Mouse (Mus musculus) frontal cortex, postnatal 25 days (tissue): ENCODE measurements around the gene Ahdc1.
A peak's percentile ranks its signal among the peaks of the same experiment; 100 is the strongest.
"Not testable (repeated sequence)": the region's sequence is repeated elsewhere in the genome, so short reads cannot be mapped to it uniquely, and the experiment has no call there.

Source experiments
- DNase-seq, 2 experiments: peaks; one replicate each; pipeline ENCODE4 v3.0.0; 2022; ENCODE audit warnings: low spot score in 2 of 2

Ahdc1 gene

DNA sequence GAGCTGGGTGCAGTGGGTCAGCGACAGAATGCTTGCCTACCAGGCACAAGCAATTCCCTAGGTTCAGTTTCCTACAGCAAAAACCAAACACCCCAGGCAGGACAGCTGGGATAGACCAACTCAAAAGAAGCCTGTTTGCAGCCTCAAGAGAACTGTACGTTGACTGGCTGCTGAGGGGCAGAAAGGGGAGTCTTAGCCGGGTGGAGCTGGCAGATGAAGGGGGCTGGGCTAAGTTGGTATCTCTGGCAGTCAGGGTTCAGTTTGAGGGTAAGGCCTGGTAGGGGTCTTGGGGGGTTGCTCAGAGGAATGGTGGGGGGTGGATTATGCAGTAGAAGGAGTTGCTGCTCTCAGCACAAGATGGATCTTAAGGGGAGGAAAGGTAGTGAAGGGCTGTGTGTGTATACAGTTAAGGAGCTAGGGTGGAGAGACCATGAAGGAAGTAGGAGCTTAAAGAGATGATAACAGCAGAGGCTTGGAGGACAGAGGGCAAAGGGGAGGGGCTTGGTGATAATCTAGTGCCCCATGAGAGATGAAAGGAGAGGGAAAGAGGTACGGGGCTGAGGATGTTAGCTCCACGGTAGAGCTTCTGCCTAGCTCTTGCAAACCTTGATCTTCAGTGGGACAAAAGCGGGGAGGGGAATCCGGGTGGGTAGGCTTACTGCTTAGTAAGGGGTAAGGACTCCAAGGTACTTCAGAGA is 68.5 kb downstream of the Ahdc1 start:
- no peak for DNase-seq

DNA sequence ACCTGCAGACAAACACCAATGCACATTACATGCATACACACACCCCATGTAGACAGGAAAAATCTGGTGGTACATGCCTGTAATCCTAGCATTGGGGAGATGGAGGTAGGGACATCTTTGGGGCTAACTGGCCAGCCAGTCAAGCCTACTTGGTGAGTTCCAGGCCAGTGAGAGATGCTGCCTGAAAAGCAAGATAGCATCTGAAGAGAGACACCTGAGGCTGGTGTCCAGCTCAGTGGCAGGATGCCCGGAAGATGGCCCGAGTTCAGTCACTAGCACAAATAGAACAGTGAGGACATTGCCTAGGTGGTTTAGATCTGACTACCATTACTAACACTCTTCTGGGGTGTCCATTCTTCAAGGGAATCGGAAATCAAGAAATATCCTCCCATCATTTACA is 69.8 kb downstream of the Ahdc1 start:
- DNase-seq: no peak

DNA sequence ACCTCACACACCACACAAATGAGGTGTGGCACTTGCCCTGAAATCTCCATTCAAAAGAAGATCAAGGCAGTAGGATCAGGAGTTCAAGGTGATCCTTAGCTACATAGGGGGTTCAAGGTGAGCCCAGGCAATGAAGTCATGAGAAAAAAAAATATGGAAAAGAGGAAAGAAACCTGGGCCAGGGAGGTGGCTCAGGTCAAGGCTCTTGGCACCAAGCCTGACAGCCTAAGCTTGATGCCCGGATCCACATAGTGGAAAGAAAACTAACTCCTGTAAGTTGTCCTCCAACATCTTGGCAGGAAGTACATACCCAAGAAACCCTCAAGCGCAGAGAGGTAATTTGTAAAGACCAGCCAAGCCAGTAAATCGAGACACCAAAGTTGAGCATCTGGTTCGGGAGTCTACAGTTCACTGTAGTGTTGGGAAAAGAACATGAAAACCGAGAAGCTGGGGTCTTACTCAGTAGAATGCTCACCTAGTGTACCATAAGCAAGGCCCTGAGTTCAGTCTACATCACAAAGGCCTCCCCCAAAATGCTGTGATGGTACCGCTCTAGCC is 71.2 kb downstream of the Ahdc1 start:
- no peak for DNase-seq

DNA sequence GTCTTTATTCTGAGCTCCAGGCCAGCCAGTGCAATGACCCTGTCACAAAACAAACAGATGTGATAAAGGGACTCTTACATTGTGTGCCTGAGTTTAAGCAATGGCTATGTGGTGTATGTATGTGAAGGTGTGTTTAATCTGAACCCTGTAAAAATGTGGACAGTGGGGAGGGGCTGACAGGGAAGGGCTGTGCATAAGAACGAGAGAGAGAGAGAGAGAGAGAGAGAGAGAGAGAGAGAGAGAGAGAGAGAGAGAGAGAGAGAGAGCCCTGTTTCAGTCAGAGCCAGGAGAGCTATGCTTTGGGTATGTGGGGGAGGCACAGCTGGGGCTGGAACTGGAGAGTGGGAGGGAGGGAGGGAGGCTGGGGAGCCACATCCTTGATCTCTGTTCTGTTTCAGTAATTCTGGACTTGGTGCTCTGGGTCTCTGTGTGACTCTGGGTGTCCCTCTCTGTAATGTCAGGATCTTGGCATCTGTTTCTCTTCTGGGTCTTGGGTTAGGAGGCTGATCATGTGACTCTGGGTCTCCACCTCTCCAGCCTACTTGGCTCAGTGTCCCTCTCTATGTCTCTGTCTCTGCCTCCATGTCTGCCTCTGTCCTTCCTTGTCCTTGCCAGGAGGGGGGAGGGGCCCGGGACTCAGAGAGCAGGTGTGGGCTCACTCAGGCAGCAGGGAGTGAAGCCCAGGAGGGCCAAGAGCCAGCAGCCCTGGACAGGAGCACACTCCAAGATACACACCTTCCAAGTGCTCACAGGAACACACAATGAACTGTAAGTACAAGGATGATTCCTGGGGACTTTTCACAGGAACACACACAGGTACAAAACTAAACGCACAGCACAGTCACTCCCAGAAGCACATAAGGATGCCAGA is 73.2 kb downstream of the Ahdc1 start:
- no peak for DNase-seq

DNA sequence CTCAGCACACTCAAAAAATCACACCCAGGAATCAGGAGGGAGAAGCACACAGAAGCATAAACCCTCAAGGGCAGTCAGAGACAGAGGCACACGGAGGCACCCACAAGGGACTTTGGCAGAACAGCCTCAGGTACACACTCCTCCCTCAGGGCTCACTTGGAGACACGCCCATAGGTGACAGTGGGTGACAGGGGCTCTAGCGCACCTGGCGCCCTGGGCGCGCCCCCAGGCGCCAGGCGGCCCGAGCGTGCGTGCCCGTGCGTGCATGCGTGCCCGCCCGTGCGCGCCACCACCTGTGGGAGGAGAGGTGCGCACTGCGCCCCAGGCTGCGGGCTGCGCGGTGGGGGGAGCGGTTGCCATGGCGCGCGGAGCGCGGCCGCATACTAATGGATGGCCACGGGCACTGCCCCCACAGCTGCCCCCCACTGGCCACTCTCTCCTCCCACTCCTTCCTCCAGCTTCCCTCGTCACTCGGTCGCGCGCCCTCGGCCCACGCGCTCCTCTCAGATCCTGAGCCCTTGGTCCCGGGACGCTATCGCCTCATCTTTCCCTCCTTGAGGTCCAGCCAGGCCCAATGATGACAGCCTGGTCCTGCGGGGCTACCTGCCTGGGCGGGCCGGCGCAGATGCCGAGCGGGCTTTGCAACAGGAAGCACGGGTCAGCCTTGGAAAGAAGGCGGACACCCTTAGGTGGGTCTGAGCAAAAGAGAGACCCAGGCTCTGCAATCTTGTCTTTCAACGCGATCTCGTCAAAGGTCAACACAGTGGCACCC is 74.1 kb downstream of the Ahdc1 start:
- peak in 1 of 2 experiments; percentile 55 for DNase-seq

DNA sequence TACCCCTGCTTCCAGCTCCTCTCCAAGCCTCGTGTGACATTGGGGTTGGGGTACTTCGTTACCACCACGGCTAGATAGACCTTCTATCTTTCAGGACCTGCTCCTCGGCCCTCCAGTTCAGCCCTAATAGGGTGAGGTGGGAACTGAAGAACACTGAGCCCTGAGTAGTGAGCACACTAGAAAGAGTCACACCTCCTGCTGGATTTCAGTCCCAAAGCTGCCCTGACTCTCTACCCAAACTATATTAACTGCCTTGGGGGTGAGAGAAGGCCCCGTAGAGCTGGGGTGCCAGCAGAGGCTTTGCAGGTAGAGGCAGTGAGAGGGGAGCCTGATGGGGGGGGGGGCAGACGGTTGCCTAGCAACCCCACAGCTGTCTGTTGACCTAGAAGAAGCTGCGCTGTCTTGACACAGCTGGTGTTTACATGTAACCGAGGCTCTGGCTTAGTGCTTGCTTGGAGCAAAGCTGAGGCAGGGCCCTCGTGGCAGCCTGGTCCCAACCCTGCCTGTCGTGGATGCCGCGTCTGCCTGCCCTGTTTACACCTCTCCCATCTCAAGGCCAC is 74.8 kb downstream of the Ahdc1 start:
- no peak for DNase-seq

DNA sequence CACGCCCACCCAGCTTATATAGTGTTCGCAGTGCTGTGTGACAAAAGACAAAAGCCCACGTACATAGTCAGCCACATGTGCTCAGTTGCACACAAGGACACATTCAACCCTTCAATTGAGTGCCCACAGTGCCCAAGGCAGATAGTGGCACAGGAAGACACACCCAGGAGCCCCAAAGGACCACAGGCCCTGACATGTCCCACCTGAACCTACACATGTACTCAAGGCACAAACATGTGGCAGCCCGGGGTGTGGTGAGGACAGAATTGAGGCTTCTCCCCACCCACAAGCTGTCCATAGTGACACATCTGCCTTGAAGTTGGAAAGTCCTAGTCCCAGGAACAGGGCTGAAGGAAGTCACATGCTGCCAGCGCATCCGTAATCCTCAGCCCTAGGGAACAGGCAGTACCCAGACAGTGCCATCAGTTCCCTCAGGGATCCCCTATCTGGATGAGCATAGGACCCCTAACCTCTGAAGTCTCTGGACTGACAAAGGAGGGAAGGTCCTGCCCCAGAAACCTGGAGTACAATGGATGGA is 76.2 kb downstream of the Ahdc1 start:
- DNase-seq: no peak

DNA sequence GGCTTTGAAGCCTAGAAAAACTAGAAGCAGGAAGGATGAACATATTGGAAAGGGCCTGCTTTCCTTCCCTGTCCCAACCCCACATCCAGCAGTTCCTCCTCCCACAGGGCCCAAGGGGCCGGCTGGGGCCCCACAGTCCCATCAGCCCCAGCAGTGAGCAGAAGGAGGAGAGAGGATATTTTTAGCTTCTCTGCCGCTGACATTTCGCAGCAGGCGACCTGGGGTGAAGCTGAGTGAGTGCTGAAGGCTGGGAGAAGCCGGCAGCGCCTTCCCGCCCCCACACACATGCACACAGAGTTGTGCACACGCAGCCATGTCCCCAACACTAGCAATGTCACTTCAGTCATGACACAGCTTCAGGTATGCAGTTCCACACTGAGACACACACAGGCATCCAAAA is 76.8 kb downstream of the Ahdc1 start:
- DNase-seq: no peak

DNA sequence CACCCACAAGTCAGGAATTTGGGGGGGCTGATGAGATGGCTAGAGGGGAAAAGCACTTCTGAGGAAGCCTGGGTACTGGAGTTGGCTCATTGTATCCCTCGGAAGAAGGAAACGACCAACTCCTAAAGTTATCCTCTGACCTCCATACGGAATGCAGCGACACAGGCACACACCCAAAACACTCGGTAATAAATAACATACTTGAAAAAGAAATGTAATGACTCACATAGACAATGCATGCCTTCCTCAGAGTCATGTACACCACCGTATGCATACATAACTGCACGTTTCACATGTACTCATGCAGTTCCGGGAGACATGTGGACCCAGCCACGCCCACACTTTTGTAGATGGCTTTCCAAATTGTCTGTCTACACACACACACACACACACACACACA is 78.3 kb downstream of the Ahdc1 start:
- no peak for DNase-seq

DNA sequence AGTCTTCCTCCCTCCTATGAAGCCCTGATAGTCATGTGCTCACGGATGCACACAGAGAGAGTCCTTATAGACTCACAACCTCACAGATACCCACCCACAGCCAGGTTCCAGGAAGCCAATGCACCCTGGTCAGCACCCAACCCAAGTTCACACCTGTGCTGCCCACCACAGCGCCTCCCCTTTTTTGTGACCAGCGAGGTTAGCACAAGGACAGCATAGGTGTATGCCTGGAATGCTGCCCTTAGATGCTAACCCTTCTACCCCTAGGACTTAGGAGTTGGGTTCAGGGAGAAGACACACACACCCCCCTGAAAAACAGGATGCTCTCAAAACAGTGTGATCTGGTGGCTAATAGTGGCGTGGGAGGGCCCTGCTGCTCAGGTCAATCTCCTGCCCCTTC is 78.7 kb downstream of the Ahdc1 start:
- DNase-seq: no peak

DNA sequence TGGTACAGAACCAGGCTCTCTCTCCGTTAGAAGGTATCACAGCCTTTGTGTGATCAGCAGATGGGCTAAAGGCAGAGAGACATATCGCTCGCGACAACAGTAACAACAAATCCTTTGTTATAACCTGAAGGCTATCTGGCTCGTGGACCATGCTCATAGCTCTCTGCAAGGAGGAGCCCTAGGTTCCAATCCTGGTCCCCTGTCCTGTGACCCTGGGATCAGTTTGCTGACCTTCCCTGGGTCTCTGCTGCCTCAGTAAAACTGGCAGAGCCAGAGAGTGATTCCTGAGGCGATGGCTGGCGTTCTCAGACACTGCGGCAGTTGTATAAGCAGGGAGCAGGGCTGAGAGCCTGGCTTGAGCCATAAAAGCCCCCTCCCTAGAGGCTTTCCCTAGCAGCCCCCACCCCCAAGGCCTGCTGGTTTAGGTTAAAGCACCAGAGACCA is 79.2 kb downstream of the Ahdc1 start:
- no peak for DNase-seq

DNA sequence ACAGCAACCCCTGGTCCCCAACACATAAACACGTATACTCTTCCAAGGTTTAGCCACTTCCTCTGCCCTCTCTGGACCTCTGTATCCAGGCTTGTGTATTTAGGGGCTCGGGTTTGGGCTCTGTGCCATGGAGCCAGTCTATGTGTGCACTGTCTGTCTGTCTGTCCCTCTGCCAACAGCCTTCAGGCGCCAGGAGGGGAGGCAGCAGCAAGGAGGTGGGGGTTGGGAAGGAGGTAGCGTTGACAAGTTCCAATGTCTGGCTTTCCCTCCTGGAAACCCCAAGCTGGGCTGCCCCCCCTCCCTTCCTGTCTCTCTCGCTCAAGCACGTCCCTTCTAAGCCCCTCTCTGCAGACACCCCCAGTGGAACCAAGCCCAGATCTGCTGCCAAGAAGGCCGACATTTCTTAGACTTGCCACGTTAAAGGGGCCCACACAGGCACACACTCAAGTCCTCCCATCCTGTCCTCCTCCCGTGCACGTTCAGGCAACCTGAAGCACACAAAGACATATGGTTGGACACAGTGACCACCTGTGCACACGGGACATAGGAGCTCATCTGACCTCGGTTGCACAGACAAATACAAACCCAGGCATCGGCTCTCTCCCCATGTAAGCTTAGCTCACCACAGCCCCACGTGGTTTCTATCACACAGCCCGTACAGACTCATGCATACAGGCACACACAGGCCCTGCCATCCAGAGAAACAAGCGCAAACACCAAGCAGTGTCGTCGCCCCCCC is 79.8 kb downstream of the Ahdc1 start:
- no peak for DNase-seq

DNA sequence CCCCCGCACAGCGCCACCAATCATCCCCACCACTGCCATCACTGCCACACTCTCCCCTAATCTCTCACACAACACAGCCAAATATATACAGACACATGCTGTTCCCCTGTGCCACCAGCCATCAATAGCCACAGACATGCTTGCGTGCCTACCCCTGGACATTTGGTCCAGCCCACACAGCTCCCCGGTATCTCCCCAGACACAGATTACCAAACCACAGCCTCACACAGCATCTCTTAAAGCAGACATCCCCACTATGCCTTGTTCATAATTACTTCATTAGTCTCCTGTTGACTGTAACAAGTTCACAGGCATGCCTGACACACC is 80.4 kb downstream of the Ahdc1 start:
- no peak for DNase-seq

DNA sequence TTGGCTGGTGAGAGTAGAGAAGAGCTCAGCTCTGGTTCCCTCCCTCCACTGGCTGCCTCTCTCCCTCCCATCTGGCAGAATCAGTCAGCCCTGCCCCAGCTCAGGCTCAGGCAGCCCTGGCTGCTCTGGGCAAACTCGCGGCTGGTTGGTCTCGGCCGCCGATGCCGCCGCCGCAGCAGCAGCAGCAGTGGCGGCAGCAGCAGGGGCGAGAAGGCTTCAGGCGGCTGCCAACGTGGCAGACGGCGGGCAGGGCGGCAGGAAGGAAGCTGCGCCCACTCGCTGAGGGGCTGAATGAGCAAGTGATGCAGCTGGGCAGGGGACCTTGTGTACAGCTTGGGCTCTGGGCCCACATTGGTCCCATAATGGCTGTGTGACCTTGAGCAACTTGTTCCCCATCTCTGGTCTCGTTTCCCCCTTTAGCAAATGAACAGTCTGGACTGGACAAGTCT is 81.4 kb downstream of the Ahdc1 start:
- no peak for DNase-seq

DNA sequence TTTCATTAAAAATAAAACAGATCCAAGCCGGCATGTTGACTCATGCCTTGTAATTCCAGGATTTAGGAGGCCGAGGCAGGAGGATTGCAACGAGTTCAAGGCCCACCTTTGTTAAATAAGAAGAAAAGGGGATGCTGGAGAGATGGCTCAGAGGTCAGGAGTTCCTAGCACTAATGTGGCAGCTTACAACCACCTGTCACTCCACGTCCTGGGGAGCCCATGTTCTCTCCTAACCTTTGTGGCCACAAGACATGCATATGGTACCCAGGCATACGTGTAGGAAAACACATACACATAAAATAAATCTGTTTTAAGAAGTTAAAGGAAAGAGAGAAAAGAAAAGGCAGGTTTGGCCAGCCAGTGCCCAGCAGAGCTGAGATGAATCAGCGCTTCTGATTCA is 82.0 kb downstream of the Ahdc1 start:
- no peak for DNase-seq

DNA sequence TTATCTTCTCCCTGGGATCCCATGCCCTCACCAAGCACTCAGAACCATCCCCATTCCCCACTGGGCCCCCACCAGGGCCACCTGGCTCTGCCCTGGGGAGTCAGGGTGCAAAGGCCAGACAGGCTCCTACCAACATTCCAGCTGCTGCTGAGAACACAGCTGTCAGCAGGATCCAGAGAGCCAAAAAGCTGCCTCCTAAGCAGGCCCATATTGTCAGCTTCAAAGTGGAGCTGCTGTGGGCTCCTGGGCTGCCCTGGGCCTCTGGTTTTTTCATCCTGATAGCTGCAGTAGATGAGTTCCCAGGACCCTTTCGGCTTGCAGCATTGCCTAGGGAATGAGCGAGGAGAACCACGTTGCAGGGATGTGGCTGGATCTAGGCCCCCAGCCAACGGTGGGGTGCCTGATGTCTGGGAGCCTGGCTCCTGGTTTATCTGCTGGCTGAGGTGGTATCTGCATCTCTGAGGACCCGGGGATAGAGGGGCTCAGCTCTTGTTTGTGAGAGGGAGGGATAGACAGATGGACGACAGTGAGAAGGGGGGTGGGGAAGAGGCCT is 82.5 kb downstream of the Ahdc1 start:
- no peak for DNase-seq

DNA sequence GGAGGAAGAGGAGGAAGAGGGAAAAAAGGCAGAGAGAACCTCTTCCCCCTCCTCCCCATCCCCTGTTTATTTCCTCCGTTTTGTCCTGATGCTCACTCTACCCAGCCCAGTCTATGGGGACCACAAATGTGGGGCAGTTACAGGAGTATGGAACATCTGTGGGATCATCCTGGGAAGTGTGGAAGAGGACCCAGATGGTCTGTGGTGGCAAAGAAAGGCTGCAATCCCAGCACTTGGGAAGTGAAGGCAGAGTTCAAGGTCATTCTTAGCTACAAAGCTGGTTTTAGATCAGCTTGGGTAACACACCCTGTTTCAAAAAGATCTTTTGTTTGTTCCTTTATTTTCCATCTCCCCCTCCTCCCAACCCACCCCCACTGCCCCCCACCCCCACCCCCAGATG is 83.2 kb downstream of the Ahdc1 start:
- no peak for DNase-seq

DNA sequence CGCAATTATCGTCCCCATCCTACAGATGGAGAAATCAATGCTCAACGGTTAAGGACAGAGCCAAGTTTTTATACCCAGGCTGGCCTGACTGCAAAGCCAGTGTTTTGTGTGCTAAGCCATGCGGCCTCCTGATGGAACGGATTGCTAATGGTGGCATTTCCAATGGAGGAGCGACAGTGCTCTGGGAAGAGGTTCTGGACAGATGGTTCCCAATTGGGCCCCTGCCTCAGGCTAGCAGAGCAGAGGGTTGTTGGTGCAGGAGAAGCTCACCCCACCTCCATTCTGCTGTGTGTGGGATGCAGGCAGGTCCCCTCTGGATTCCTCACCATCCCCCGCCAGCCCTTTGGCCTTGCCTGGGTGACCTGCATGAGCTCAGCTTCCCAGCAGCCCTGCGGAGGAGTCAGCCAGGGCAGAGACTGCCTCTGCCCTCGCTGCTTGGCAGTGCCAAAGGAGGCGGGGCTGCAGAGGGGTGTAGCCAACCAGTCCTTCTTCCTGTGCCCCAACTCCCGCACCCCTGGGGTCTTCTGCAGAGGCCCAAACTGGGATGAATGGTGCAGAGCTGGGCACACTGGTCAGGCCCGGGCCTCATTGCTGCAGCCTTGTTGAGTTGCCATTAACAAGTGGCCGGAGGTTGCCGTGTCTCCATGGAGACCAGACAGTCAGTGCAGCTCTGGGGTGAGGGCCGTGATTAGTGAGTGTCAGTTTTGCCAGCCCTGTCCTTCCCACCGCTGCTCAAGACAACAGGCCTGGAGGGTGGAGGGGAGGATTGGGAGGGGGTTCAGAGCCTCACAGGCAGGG is 84.1 kb downstream of the Ahdc1 start:
- no peak for DNase-seq

DNA sequence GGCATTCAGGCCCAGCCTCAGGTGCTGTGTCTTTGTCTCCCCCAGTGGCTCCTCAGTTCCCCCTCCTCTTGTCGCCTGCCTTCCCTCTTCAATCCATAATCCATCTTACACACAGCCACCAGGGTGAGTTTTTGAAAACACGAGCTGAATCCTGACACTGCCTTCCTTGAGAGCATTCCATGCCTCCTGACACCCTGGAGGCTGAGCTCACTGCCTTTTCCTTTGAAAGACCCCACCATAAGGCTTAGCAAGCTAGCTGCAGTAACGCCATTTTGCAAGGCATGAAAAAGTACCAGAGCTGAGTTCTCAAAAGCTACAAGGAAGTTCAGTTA is 84.6 kb downstream of the Ahdc1 start:
- DNase-seq: not testable (repeated sequence)

DNA sequence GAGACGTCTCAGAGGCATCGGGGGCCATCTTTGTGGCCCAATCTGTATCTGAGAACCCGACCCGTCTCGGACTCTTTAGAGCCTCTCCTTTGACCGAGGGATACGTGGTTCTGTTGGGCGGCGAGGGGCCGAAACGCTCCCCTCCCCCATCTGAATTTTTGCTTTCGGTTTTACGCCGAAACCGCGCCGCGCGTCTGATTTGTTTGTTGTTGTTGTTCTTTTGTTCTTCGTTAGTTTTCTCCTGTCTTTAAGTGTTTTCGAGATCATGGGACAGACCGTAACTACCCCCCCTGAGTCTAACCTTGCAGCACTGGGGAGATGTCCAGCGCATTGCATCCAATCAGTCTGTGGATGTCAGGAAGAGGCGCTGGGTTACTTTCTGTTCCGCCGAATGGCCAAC is 85.6 kb downstream of the Ahdc1 start:
- not testable (repeated sequence) for DNase-seq
